Mouse (Mus musculus) kidney, embryonic 16.5 days (tissue): ENCODE results near the gene Gm7534. TPM values are rescaled to one million over a fixed set of nuclear protein-coding genes. Genes with fewer than 3 reads are reported as not detected.
A peak's percentile ranks its signal among the peaks of the same experiment; 100 is the strongest.
"Not testable (repeated sequence)": the region's sequence is repeated elsewhere in the genome, so short reads cannot be mapped to it uniquely, and the experiment has no call there.

Experiments used
- ATAC-seq: fragments of 200-750 bp; cut with Nextera tagmentation; 2 replicates; pipeline ENCODE4 v1.8.0; 2017; ENCODE audit warnings: moderate TSS enrichment; ENCODE audit not compliant: low FRiP score, low TSS enrichment
- H3K27ac ChIP-seq: fragments of 300-500 bp; sonication (generic); 2 replicates; pipeline ENCODE4 v1.5.1; 2014; ENCODE audit warnings: low read length
- H3K27me3 ChIP-seq: fragments of 300-500 bp; sonication (generic); 2 replicates; pipeline ENCODE4 v1.6.1; 2014; ENCODE audit warnings: low read length, control low read depth, mixed read lengths; ENCODE audit not compliant: insufficient read depth
- H3K36me3 ChIP-seq: fragments of 300-500 bp; sonication (generic); 2 replicates; pipeline ENCODE4 v1.6.1; 2014; ENCODE audit warnings: low read length, control low read depth, mixed read lengths; ENCODE audit not compliant: insufficient read depth
- H3K4me1 ChIP-seq: fragments of 300-500 bp; sonication (generic); 2 replicates; pipeline ENCODE4 v1.6.1; 2014; ENCODE audit warnings: low read length, control low read depth, mixed read lengths; ENCODE audit not compliant: insufficient read depth
- H3K4me2 ChIP-seq: fragments of 300-500 bp; sonication (generic); replicated peaks from 2 replicates; pipeline ENCODE4 v1.6.1; 2014; ENCODE audit warnings: low read depth, low read length
- H3K4me3 ChIP-seq: fragments of 300-500 bp; sonication (generic); 2 replicates; pipeline ENCODE4 v1.5.1; 2014; ENCODE audit warnings: mild to moderate bottlenecking, low read length
- H3K9ac ChIP-seq: fragments of 300-500 bp; sonication (generic); replicated peaks from 2 replicates; pipeline ENCODE4 v1.6.1; 2014; ENCODE audit warnings: low read length
- H3K9me3 ChIP-seq: fragments of 300-500 bp; sonication (generic); 2 replicates; pipeline ENCODE4 v1.6.1; 2016; ENCODE audit warnings: low read length, control low read depth
- WGBS: fragments of 180-500 bp; shearing (Covaris S2); extraction: QIAGEN DNeasy Blood & Tissue Kit; methylation state at CpG from one replicate; pipeline ENCODE4 v1.1.7; 2014; 5-methylcytosine and 5-hydroxymethylcytosine counted together
- polyA plus RNA-seq: library from polyadenylated mRNA; unstranded; fragments of >200 nt; fragmentation: Nextera tagmentation; extraction: Ambion mirVana; gene quantifications from 2 replicates; pipeline ENCODE4 v1.2.1, GENCODE M21; 2015

Gm7534 gene
- polyA plus RNA-seq, 1 experiment from 2014 or later, result 0.25 TPM

DNA sequence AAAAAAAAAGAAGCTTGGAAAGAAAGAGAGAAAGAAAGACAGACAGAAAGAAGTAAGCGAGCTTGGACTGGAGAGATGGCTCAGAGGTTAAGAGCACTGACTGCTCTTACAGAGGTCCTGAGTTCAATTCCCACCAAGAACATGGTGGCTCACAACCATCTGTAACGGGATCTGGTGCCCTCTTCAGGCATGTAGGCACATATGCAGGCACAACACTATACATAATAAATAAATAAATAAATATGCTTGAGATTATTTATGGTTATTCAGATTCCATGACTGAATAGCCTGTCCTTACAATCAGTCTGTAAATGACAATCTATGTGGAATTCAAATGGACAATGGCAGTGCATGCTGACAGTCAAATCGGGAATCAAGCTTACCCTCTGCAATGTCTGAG is 35.9 kb downstream of the Gm7534 start:
- no peak overlapping the region for H3K27ac ChIP-seq
- no peak overlapping the region for H3K4me3 ChIP-seq
- no peaks in the 10 kb centered on the region for H3K9me3 ChIP-seq
- H3K9ac ChIP-seq, result no peak overlapping the region
- H3K36me3 ChIP-seq, result peaks cover 7% of the 10 kb centered on the region
- no peaks in the 10 kb centered on the region for H3K4me1 ChIP-seq
- no peaks in the 10 kb centered on the region for H3K27me3 ChIP-seq
- WGBS, result 91% methylated on average over 3 of the region's 3 CpGs
- ATAC-seq, result no peak
- H3K4me2 ChIP-seq, result no peak overlapping the region

DNA sequence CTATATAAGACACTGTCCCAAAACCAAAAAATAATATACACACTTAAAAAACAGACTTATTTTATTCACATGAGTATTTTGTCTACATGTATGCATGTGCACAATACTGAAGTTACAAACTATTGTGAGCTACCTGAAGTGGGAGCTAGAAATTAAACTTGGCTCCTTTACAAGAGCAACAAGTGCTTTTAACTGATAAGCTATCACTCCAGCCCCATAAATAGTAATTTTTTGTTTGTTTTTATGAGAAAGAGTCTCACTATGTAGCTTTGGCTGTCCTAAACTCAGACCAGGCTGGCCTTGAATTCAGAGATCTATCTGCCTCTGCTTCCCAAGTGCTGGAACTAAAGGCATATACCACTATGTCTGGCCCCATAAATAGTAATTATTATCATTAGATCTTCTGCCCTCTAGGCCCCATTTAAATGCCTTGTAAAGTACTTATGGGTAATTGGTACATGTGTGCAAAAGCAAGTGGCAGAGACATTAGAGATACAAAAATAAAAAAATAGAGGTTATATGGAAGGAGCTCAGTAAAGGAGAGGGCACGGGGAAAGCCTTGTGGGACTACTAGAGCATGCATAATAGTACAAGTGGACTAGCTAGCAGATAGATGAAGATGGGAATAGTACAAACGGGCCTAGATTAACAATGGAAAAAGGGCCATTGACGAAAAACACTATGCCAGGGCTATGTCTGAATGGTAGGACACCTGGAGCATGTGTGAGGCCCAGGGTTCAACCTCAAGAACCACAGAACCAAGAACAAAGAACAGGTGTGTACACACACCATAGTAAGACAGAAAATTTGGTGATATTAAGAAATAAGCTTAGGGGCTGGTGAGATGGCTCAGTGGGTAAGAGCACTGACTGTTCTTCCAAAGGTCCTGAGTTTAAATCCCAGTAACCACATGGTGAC is 37.0 kb downstream of the Gm7534 start:
- Histone ChIP-seq H3K27ac (no peak overlapping the region), H3K9me3 (no peaks in the 10 kb centered on the region)
- no peak for ATAC-seq

GRCm38 (mm10) chr4:134165024-134165423 is 37.8 kb downstream of the Gm7534 start:
- Histone ChIP-seq H3K4me3 (peak overlapping the region; percentile 6; the same call in 1 of the 2 replicates), H3K27ac (peak overlapping the region; percentile 54), H3K27me3 (no peaks in the 10 kb centered on the region), H3K4me1 (no peaks in the 10 kb centered on the region), H3K9ac (no peak overlapping the region), H3K9me3 (no peaks in the 10 kb centered on the region), H3K4me2 (0 out of 2 replicates have a peak overlapping the region, but pooled peaks have one; percentile 21), H3K36me3 (peaks cover 7% of the 10 kb centered on the region)
- 69% methylated on average over 6 of the region's 6 CpGs for WGBS
- no peak for ATAC-seq

More for the DNA sequence above, 37.0 kb downstream of the Gm7534 start:
- Histone ChIP-seq H3K4me2 (no peak overlapping the region), H3K27me3 (no peaks in the 10 kb centered on the region), H3K9ac (no peak overlapping the region), H3K4me3 (no peak overlapping the region), H3K36me3 (peaks cover 7% of the 10 kb centered on the region), H3K4me1 (no peaks in the 10 kb centered on the region)
- WGBS, result 79% methylated on average over 3 of the region's 3 CpGs

DNA sequence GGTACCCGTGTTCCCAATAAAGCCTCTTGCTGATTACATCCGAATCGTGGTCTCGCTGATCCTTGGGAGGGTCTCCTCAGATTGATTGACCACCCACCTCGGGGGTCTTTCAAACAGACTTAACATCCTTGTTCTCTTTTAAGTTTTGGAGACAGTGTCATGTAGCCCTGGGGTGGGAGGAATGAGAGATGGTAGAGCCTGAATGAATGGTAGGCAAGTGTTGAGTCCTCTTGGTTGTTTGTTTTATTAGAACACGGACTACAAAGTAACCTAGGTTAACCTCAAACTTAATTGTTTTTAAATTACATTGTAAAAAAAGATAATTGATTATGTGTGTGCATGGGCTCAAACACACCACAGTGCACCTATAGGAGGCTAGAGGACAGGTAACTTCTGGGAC is 38.2 kb downstream of the Gm7534 start:
- H3K27me3 ChIP-seq, result no peaks in the 10 kb centered on the region
- peaks cover 7% of the 10 kb centered on the region for H3K36me3 ChIP-seq
- 81% methylated on average over 5 of the region's 6 CpGs for WGBS
- no peaks in the 10 kb centered on the region for H3K4me1 ChIP-seq
- no peaks in the 10 kb centered on the region for H3K9me3 ChIP-seq
- H3K4me2 ChIP-seq, result 0 out of 2 replicates have a peak overlapping the region, but pooled peaks have one; percentile 21
- no peak for ATAC-seq
- H3K9ac ChIP-seq, result no peak overlapping the region
- H3K4me3 ChIP-seq, result peak overlapping the region; percentile 6; the same call in 1 of the 2 replicates
- peak overlapping the region; percentile 54 for H3K27ac ChIP-seq

DNA sequence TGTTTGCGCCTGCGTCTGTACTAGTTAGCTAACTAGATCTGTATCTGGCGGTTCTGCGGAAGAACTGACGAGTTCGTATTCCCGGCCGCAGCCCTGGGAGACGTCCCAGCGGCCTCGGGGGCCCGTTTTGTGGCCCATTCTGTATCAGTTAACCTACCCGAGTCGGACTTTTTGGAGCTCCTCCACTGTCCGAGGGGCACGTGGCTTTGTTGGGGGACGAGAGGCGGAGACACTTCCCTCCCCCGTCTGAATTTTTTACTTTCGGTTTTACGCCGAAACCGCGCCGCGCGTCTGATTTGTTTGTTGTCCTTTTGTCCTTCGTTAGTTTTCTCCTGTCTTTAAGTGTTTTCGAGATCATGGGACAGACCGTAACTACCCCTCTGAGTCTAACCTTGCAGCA is 42.7 kb downstream of the Gm7534 start:
- not testable (repeated sequence) for H3K9me3 ChIP-seq, H3K36me3 ChIP-seq, H3K27me3 ChIP-seq, H3K4me1 ChIP-seq, ATAC-seq
- H3K4me3 ChIP-seq, result peak overlapping the region; percentile 58
- 8% methylated on average over 30 of the region's 30 CpGs for WGBS
- H3K9ac ChIP-seq, result peak overlapping the region; percentile 62
- peak overlapping the region; percentile 44 for H3K4me2 ChIP-seq
- H3K27ac ChIP-seq, result peak overlapping the region; percentile 56; the same call in 1 of the 2 replicates

DNA sequence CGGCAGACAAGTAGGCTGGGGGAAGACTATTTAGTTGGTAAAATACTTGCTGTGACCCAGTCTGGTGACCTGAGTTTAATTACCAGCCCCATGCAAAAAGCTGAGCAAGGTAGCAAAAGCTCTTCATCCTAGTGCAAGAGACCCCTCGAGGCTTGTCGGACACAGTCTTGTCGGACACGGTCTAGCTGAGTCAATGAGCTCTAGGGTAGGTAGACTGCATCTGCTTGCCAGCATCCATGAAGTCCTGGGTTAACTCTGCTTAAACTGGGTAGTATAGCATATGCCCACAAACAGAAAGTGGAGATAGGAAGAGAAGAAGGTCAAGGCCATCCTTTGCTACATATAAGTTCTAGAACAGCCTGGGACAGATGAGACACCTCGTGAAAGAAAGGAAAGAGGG is 44.0 kb downstream of the Gm7534 start:
- Histone ChIP-seq H3K27me3 (no peaks in the 10 kb centered on the region), H3K4me3 (no peak overlapping the region), H3K36me3 (peaks cover 10% of the 10 kb centered on the region), H3K27ac (peak overlapping the region; percentile 45), H3K9me3 (no peaks in the 10 kb centered on the region), H3K4me1 (peaks cover 5% of the 10 kb centered on the region; the same call in 1 of the 2 replicates), H3K4me2 (0 out of 2 replicates have a peak overlapping the region, but pooled peaks have one; percentile 0), H3K9ac (no peak overlapping the region)
- WGBS, result 75% methylated on average over 6 of the region's 6 CpGs
- ATAC-seq, result peak; percentile 70; the same call in 1 of the 2 replicates

GRCm38 (mm10) chr4:134157558-134157957 is 45.2 kb downstream of the Gm7534 start:
- Histone ChIP-seq H3K4me2 (no peak overlapping the region), H3K4me1 (peaks cover 5% of the 10 kb centered on the region; the same call in 1 of the 2 replicates), H3K4me3 (no peak overlapping the region), H3K9me3 (no peaks in the 10 kb centered on the region), H3K27ac (no peak overlapping the region), H3K9ac (no peak overlapping the region), H3K27me3 (no peaks in the 10 kb centered on the region), H3K36me3 (peaks cover 15% of the 10 kb centered on the region)
- ATAC-seq, result no peak
- WGBS, result 86% methylated on average over 2 of the region's 2 CpGs

GRCm38 (mm10) chr4:134156744-134157143 is 46.1 kb downstream of the Gm7534 start:
- Histone ChIP-seq H3K36me3 (peaks cover 15% of the 10 kb centered on the region), H3K27me3 (no peaks in the 10 kb centered on the region), H3K4me3 (no peak overlapping the region), H3K27ac (no peak overlapping the region), H3K9me3 (no peaks in the 10 kb centered on the region), H3K4me2 (no peak overlapping the region), H3K4me1 (peaks cover 5% of the 10 kb centered on the region; the same call in 1 of the 2 replicates), H3K9ac (no peak overlapping the region)
- WGBS, result 25% methylated on average over 8 of the region's 8 CpGs
- peak; percentile 61; the same call in 1 of the 2 replicates for ATAC-seq

DNA sequence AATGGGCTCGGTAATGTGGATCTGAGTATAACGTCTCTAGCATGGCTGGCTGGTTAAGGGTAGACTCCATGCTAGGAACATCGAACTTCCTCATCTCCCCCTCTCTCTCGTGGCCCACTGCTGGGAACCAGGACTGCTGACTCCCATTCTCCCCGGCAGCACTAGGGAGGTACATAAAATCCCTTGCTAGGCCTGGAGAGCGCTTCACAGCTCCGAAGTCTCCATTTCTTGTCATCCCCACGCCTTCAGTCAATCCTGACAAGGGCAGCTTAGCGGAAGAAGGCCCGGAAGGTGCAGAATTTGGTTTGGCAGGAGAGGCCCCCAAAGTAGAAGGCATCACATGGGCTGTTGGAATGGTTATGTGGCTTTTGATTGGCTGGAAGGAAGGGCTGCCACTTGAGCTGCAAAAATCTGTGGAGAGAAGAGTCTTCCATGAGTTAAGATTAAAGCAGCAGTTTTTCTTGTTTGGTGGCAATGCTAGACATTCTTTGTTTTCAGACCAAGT is 46.8 kb downstream of the Gm7534 start:
- H3K36me3 ChIP-seq, result peaks cover 23% of the 10 kb centered on the region
- H3K27ac ChIP-seq, result no peak overlapping the region; the same call in 1 of the 2 replicates
- H3K4me1 ChIP-seq, result peaks cover 5% of the 10 kb centered on the region; the same call in 1 of the 2 replicates
- ATAC-seq, result no peak
- no peaks in the 10 kb centered on the region for H3K9me3 ChIP-seq
- H3K4me2 ChIP-seq, result no peak overlapping the region
- H3K9ac ChIP-seq, result no peak overlapping the region
- 88% methylated on average over 10 of the region's 10 CpGs for WGBS
- no peaks in the 10 kb centered on the region for H3K27me3 ChIP-seq
- H3K4me3 ChIP-seq, result no peak overlapping the region
